Comparison of ENCODE assay signal across 8 mouse cellular contexts in genomic region chr17:43017341-43018052, GRCm38 (mm10). TPM values are rescaled to one million over a fixed set of nuclear protein-coding genes. Genes with fewer than 3 reads are reported as not detected.
DNase-seq lines count a peak whose midpoint lies in the region; ATAC-seq and TF ChIP-seq lines count a peak whose summit lies in the region.

No protein-coding gene starts in this region.

- ATAC-seq in hindbrain, embryonic 11.5 days (ENCODE audit: low FRiP score), result peak; percentile 56

- intact Hi-C loops in left cerebral cortex, postnatal 25 days (cut with DNase I), result loop anchor here (2.0 to 5.0 kb wide), 5 partner anchors 15 to 443 kb away; no protein-coding TSS in a partner anchor

- DNase-seq in ES-E14 (ENCODE audit: low read depth, low spot score), result no peak
- DNase-seq in cerebellum, adult 9-11 months, result peak; percentile 44
- peak; percentile 26 for DNase-seq in forelimb bud, embryonic 11.5 days (ENCODE audit: low read depth, low spot score)
- DNase-seq in hindbrain, embryonic 11.5 days (ENCODE audit: low spot score), result peak; percentile 72
- peak; percentile 58 to 59 for DNase-seq in left cerebral cortex, postnatal 25 days (ENCODE audit: low spot score in 2 of 2)
- DNase-seq in right cerebral cortex, postnatal 10 days (ENCODE audit: low spot score in 2 of 2), result peak; percentile 72 to 77
- DNase-seq in yolk sac, embryonic 10.5 days (ENCODE audit: low spot score), result peak; percentile 49

- H3K9ac ChIP-seq in ES-E14 (ENCODE audit: insufficient read depth, low read depth, low read length, poor library complexity, severe bottlenecking), result peak overlapping the region; percentile 85
- peak overlapping the region; percentile 95 for H3K9ac ChIP-seq in hindbrain, embryonic 11.5 days (ENCODE audit: low read depth, low read length)

- H3K9me3 ChIP-seq in ES-E14 (ENCODE audit: control insufficient read depth, insufficient read depth, low read depth, low read length), result no peaks in the 10 kb centered on the region
- no peaks in the 10 kb centered on the region for H3K9me3 ChIP-seq in hindbrain, embryonic 11.5 days (ENCODE audit: control insufficient read depth, low read length)
- no peaks in the 10 kb centered on the region for H3K9me3 ChIP-seq in megakaryocyte, embryonic 14.5 days

- peak overlapping the region; percentile 72 to 85 for H3K4me3 ChIP-seq in ES-E14 (ENCODE audit: insufficient read depth in 1 of 2, low read depth in 1 of 2, low read length in 2 of 2, poor library complexity in 1 of 2, severe bottlenecking in 1 of 2)
- H3K4me3 ChIP-seq in hindbrain, embryonic 11.5 days (ENCODE audit: low read depth, low read length), result peak overlapping the region; percentile 87
- H3K4me3 ChIP-seq in megakaryocyte, embryonic 14.5 days (replicated peaks), result peak overlapping the region; percentile 98

- H3K36me3 ChIP-seq in ES-E14 (ENCODE audit: control insufficient read depth, insufficient read depth, low read length, poor library complexity, severe bottlenecking), result no peaks in the 10 kb centered on the region
- no peaks in the 10 kb centered on the region for H3K36me3 ChIP-seq in hindbrain, embryonic 11.5 days (ENCODE audit: control insufficient read depth, insufficient read depth, low read length)
- peaks cover 39% of the 10 kb centered on the region for H3K36me3 ChIP-seq in megakaryocyte, embryonic 14.5 days (replicated peaks; ENCODE audit: low read length)

- no peaks in the 10 kb centered on the region for H3K27me3 ChIP-seq in hindbrain, embryonic 11.5 days (ENCODE audit: control insufficient read depth, insufficient read depth, low read length)
- H3K27me3 ChIP-seq in megakaryocyte, embryonic 14.5 days (replicated peaks), result no peaks in the 10 kb centered on the region

- in situ Hi-C loops in ES-E14 (cut with MboI; ENCODE audit: low sequenced_read_pairs in 2 of 2, unreplicated experiment in 2 of 2), result no loop called here

- peak overlapping the region; percentile 77 for H3K4me2 ChIP-seq in hindbrain, embryonic 11.5 days (replicated peaks; ENCODE audit: low read depth, low read length)

- WGBS in hindbrain, embryonic 11.5 days, result 1% methylated on average over 39 of the region's 40 CpGs

- H3K4me1 ChIP-seq in ES-E14 (ENCODE audit: control insufficient read depth in 2 of 2, insufficient read depth in 2 of 2, low read length in 2 of 2, poor library complexity in 1 of 2), result no peaks in the 10 kb centered on the region
- H3K4me1 ChIP-seq in hindbrain, embryonic 11.5 days (replicated peaks; ENCODE audit: control insufficient read depth, insufficient read depth, low read length), result no peaks in the 10 kb centered on the region
- peaks cover 52% of the 10 kb centered on the region for H3K4me1 ChIP-seq in megakaryocyte, embryonic 14.5 days

- no peak overlapping the region for H3K27ac ChIP-seq in ES-E14 (ENCODE audit: insufficient read depth, low read depth, low read length, poor library complexity, severe bottlenecking)
- H3K27ac ChIP-seq in hindbrain, embryonic 11.5 days (ENCODE audit: low read depth, low read length), result peak overlapping the region; percentile 90; the same call in 1 of the 2 replicates

TF ChIP-seq in ES-E14, 5 proteins besides CTCF, POLR2A, EP300 and RAD21:
- TF ChIP-seq CHD2 (IDR thresholded peaks at IDR 0.05; ENCODE audit: low read depth, low read length) (no peak), HCFC1 (IDR thresholded peaks at IDR 0.05; ENCODE audit: borderline replicate concordance, insufficient read depth, low read length) (no peak), ZC3H11A (IDR thresholded peaks at IDR 0.05; ENCODE audit: borderline replicate concordance, low read depth, low read length) (no peak), ZNF384 (IDR thresholded peaks at IDR 0.05; ENCODE audit: low read depth, low read length) (no peak), MAFK (IDR thresholded peaks at IDR 0.05; ENCODE audit: insufficient read depth, low read depth, low read length) (no peak)

RNA-seq across cellular contexts. Expression of gene Tnfrsf21, which starts 1.1 kb away (rescaled TPM):
- total RNA-seq in ES-E14 (2012; rRNA removed), result 19.8 and 22.5 TPM in 2 replicates
- 29.5 and 32.4 TPM in 2 replicates for polyA plus RNA-seq in hindbrain, embryonic 11.5 days (2014; fragmentation: Nextera tagmentation; extraction: Ambion mirVana)
- 10 to 100 TPM; 71.8 to 82.8 TPM for total RNA-seq in left cerebral cortex, postnatal 25 days (2021)
- polyA plus RNA-seq in megakaryocyte, embryonic 14.5 days (2012; ENCODE audit: insufficient read depth, low replicate concordance), result 13.5 and 14.1 TPM in 2 replicates
